Mouse (Mus musculus): Measurements from ENCODE around the gene Ank3.

- TF ChIP-seq EP300 (IDR thresholded peaks at IDR 0.05; ENCODE audit: low read depth) (no peak), CTCF (IDR thresholded peaks at IDR 0.05; ENCODE audit: low read depth) (no peak)
Measured at GRCm38 (mm10) chr10:70060689-70061081, 662.1 kb downstream of the Ank3 start.
